Mouse (Mus musculus) megakaryocyte, adult 5-6 weeks (primary cell): Measurements from ENCODE around the gene Abca2. TPM values are rescaled to one million over a fixed set of nuclear protein-coding genes. Genes with fewer than 3 reads are reported as not detected.

Experiments used
- ATAC-seq: 2 replicates; pipeline ENCODE4 v1.8.0; 2016; ENCODE audit warnings: mild to moderate bottlenecking, inconsistent platforms; ENCODE audit not compliant: poor library complexity, severe bottlenecking
- total RNA-seq, 2 experiments: library from RNA; stranded (forward) in 1 of 2; stranded (reverse) in 1 of 2; fragments of 153-499, 151-499 nt in 1 of 2; fragments of 221-1000, 200-1000 nt in 1 of 2; gene quantifications; 2 replicates each; pipeline versions ENCODE4 v1.2.3 to v1.2.4; 2015 to 2017

Abca2 gene
- total RNA-seq, 2 experiments from 2014 or later: 12.0 to 25.5 TPM

DNA sequence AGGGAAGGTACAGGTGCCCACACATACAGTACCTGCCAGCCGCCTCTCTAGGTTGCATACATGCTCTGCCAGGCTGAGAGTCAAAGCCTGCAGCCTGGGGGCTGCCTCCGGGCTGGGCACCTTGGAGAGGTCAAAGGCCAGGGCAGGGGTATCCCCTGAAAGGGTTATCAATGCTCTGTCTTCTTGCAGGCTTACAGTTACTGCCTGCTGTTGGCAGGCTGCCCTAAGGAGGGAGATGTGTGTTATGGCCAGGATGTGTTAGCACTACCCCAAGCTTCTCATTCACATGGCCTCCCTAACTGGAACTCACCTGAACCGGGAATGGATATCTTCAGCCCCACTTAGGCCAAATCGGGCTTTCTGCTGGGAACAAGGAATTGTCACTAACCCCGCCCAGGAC, 31.6 kb downstream of the Abca2 start:
- no peak for ATAC-seq

DNA sequence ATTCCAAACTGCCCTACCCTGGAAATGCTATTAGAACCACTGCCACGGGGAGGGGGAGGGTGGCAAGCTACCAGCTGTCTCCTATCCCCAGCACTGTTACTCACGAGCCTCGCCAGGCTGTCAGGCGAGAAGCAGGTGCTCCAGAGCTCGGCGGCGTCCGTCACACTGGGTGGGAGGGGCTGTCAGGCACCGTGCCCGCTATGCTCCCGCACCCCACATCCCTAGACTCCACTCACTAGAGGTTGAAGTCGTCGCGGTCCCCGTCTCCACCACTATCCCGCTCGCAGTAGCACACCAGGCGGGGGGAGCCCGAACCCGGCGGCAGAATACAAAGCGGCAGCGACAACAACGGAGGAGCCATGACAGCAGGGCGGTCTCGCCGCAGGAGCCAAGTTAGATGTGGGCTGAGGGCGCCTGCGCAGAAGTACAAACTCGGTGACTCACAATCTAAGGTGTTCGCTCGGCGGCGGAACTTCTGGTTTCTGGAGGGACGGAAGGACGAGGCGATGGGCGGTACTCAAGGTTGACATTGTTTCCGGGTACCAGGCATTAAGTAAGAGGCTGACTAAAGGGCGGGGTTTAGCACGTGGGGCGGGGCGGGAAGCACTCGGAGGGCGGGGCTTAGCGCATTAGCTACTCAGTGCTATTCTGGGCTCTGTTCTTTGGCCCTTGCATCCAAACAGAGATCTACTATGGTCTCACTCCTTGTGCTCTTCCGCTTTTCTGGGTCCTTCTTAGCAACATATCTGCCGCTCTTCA, 32.2 kb downstream of the Abca2 start, which contains the start of gene Paxx:
Paxx (minus strand) TSS at position 544 of the 759 bp plus-strand sequence.
- peak; percentile 85 for ATAC-seq

DNA sequence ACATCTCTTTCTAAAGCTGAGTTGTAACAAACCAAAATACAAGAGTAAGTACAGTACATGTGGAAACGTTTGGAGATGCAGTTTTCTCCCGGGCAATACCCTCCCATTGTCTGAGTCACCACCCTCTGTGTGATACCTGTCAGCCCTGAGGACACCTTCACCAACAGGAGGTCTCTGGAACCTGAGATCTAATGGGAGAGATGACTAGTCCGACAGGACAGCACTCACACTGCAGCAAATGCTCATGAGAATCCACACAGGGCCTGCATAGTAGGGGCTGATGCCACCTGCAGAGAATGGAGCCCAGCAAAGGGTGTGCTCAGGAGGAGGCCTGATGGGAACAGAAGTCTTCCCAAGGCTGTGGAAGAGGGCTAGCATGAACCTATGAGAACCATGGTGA, 32.9 kb downstream of the Abca2 start:
- ATAC-seq: no peak

DNA sequence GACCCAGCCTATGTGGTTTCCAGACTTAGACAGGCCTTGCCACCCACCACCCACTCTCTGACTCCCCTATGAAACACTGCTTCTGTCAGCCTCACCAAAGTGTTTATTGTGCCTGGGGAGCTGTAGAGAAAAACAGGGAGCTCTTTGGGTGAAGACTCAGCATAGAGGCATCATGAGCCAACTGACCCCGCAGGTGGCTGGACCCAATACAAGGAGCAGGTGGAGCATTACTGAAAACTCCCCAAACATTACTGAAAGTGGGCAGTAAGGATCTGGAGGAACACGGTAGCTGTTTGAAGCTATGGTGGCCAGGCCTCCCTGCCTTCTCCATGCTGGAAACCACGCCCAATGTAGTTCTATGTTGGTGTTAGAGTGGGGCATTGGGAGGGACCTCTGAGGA, 35.1 kb downstream of the Abca2 start:
- ATAC-seq: no peak

DNA sequence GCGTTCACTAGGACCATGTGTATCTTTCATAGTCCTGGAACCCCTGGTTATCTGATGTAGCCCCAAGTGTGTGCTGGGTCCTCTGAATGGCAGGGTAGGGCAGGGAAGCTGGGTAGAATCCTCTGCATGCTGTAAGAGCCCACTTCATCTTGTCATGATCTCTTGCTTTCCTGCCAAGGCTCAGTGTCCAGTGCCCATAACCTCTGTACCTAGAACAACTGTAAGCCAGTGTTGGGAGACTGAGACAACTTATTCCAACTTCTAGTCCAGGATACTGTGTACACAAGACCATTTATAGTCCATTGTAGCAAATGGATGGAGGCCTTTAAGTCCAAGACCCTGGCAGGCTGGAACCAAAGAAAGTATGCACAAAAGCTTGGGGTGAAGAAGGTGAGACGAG, 36.8 kb downstream of the Abca2 start:
- ATAC-seq: no peak

DNA sequence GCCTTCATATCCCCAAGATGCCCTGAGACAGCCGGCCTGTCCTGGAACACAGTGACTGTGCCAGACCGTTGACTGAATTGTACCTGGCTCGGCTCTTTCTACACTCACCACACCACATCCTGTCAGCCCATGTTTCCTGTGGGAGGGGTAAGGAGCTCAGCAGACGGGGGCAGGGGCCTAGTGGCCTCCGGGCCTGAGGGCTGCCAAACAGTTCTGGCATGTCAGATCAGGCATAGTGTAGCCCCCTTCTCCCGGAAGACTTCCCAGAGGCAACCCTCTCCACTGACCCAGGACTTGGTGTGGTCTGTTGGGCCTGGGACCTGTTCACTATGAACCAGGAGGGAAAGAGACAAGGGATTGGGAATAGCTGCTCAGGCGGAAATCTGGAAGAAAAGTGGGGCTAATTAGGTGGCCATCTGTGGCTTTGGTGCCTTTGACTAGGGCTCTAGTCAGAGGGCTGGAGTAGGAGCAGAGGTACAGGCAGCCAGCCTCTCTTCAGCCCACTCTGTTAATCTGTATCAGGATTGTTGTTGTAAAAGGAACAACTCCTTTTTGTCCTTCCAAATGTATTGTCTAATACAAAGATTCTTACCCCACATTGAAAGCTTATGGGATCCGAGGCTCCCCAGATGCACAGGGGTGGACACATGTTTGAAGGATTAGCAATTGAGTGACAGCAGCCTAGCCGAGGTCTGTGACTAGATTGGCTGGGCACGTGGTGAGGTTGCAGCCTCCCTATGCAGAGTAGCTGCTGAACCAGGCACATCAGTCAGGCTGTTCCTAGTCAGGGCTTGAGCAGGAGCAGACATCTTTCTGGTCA, 37.5 kb downstream of the Abca2 start:
- peak; percentile 83 for ATAC-seq

DNA sequence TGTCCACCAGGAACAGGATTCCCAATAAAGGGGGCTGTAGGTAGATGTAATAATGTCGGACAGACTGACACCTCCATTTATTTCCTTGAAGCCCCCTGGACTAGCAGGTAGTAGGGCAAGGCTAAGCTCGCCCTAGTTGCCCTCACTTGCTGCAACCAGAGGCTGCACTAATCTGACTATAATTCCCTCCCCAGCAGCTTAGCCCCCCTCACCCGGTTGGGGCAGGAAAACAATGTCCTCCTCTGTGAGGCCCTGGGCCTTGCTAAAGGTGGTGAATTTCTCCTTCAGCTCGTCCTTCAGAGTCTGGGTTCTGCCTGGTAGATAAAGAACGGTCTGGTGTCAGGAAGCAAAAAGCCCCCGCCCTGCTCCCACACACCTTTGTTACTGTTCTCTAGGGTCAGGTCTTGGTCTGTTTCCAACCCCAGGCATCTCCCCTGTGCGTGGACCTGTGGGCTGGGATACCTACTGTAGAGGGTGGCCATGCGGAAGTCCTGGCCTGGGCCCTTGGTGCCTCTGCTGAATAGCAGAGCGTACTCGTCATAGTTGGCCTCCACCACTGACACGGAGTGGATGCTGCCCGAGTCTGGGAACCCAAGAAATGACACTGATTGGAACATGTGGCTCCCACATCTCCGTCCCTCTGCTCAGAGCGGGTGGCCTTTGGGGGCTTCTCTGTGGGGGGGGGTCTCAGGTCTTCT, 39.3 kb downstream of the Abca2 start:
- ATAC-seq: no peak

DNA sequence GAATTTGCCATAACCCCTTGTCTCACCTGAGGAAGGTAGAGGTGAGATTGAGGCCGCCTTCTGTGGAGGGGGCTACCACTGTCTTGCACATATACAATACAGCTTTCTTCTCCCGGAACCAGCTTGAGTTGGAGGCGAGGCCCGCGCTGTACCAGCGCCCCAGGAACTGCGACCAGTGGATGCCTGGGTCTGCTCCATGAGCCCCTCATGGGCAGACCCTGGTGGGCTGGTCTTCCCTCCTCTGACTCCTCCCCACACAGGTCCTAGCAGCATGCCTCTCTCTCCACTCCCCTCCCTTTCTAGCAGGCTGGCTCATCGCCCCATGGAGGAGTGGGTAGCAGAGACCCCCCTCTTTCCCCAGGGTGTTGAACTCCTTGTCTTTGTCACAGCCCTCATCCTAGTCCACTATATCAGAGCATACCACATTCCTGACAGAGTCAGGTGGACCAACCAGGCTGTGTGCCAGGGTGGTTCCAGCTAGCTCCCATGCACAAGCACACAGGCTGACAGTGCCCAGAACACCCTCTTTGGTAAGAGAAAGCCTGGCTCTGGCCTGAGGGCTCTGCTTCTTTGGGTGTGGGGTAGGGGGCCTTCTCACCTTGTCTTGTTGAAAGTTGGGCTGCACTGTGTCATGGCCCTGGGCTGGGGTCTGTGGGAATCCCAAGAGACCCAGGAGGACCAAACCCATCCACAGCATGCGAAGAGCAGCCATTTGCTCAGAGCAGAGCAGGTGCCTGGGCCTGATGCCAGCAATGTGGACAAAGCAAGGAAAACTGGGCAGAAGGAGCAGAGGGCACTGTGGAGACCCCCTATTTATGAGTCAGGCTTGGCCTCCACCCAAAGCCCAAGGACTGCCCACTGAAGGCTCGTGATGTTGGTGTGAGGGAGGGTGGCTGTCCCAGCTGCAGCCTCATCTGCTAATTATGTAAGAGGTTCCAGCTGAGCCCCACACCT, 40.7 kb downstream of the Abca2 start:
- no peak for ATAC-seq

DNA sequence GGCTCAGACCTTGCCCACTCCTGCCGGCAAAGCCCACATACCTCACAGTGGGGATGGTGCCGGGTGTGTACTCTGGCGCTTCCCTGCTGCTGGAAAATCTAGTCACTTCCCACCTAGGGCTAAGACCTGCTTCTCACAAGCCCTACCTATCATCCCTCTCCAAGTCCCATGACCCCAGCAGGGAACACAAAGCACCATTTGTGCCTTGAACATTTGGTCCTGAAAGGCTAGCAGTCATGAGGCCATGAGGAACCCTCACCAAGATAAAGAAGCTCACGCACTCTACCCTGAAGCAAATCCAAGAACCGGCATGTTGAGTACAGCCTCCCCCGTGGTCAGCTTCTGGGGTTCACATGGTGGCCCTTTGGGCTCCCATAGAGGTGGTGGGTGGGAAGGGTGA, 41.5 kb downstream of the Abca2 start, which contains the start of gene Ptgds:
Ptgds (minus strand) TSS at position 78 of the 400 bp plus-strand sequence.
- no peak for ATAC-seq

DNA sequence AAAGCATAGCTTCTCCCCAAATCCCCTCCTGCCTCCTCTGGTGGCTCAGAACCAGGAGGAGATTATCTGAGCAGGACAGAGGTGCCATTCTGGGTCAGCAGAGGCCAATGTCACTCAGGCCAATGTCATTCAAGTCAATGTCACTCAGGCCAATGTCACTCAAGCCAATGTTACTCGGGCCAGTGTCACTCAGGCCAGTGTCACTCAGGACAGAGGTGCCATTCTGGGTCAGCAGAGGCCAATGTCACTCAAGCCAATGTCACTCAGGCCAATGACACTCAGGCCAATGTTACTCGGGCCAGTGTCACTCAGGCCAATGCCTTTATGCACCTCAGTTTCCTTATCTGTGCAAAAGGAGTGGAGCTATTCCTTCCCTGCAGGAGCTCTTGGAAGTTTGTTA, 44.0 kb downstream of the Abca2 start:
- ATAC-seq: no peak

DNA sequence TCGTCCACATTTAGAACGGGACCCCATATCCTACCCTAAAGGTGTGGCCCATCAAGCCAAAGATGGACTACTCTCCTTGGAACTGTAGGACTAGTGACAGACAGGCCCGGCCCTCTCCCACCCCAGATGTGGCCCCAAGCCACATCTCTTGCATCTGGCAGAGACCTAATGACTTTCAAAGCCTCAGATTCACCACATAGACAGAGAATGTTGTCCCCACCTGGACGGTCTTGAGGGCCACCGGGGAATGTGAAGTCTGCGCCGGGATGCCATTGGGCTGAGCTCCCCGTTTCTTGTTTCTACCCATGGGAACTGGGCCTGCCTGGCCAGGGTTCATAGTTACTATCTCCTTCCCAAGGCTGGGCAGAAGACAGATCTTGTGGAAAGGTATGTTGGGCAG, 49.0 kb downstream of the Abca2 start:
- ATAC-seq: no peak

DNA sequence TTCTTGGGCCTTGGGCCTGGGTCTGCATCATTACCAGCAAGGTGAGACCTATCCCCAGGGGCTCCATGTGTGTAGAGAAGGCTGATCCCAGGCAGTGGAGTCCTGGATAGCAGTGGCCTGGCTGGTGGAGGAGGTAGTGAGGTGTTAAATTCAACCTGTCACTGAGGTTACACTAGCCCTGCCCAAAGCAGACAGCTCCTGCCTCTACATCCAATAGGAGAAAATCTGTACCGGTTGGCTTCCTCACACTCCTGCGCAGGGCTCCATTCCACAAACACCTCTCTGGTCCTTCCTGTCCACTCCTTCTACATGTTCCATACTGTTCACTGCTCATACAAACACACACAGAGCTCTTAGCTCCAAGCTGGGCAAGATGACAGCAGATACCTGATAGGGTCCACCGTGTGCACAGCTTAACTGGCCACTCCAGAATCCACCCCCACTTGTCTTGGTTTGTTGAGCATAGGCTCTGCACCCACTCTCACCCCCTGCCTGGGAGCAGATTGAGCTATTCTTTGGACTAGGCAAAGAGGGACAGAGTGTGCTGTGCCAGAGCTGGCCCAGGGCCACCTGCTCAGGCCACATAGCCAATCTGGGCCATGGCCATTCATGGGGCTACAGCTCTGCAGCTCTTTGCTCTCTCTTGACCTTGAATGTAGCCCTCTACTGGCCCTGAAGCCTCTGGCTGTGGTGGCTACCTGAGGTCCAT, 49.6 kb downstream of the Abca2 start:
- no peak for ATAC-seq

DNA sequence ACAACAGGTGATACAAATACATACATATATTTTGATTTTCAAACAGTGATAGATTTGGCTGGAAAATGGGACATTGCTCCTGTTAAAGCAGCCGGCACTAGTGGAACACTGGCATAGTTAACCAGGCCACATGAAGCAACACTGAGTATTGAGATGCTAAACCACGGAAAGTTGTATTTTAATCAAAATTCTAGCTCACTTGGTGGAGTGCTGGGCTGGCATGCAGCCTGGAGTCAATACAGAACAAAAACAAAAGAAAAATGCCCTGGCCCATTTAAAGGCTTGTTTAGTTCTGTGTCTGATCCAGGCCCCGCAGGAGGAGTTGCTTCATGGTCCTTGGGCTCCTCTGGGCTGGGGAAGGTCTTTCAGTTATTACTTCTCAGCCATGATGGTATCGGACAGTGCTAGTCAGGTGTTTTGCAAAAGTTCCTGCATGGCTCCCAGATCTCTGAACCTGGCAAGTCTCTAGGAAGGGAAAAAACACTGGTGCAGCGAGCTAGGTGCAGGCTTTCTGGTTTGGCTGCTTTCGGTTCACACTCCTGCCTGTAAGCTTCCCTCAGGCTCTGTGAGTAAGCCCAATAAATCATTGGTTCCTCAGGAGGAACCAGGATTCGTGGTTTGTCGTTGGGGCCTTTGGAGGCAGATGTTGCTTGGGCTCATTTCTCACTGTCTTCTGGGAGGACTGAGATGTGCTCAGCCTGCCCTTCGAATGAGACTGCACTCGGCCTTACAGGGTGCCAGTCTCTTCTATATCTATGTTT, 51.2 kb downstream of the Abca2 start:
- no peak for ATAC-seq

DNA sequence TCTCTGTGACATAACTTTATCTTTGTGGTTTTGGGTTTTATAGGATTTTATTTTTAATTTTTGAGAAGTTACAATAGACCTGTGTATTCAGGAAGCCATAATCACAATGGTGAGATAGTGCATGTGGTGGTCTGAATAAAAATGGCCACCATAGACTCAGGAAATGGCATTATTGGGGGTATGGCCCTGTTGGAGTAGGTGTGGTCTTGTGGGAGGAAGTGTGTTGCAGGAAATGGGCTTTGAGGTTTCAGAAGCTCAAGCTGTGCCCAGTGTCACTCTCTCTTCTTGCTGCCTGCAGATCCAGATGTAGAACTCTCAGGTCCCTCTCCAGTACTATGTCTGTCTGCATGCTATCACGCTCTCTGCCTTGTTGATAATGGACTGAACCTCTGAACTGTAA, 52.0 kb downstream of the Abca2 start:
- no peak for ATAC-seq

DNA sequence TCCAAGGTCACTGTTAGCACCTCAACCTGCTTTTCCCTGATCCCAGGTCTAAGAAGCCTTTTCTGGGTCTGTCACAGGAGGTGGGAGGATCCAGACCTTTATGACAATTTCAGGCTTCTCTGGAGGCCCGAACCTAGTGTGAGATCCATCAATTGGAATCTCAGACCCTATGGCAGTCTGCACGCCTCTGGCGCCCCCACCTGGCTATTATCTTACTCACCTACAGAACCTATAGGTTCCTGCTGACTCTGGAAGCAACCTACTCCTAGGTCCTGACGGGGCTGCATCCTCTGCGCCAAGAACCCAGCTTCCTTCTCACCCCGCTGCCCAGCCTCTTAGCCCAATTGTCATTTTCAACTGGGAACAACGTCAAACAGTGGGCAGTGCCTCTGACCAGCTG, 54.5 kb downstream of the Abca2 start:
- ATAC-seq: peak; percentile 89

DNA sequence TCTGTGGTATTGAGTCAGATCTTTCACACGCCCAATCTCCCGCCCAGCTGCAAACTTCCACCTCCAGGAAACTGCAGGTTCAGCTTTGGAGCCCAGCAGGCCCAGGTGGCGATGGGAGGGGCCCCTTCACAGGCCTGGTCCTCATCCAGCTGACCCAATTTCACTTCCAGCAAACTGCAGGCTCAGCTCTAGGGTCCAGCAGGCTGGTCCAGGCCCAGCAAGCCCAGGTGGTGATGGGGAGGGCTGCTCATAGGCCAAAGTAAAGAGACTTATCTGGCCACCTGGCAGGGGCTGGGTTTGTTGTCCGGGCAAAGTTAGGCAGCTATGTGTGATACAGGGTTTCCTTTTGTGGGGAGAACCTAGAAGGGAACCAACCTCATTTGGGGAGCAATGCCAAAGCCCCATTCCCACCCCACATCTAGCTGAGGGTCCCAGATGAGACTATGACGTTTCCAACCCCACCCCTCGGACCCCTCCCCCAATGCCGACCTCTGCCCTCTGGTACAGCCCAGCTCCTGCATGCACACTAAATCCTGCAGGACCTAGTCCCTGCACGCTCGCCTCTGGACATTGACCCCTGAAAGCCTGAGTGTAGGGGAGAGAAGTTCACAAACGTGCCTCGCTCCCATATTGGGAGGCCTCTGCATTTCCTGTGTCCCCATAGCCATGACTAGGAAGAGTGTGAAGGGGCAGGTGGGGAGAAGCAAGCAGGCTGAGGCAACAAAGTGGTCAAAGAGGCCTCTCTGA, 56.6 kb downstream of the Abca2 start:
- no peak for ATAC-seq

DNA sequence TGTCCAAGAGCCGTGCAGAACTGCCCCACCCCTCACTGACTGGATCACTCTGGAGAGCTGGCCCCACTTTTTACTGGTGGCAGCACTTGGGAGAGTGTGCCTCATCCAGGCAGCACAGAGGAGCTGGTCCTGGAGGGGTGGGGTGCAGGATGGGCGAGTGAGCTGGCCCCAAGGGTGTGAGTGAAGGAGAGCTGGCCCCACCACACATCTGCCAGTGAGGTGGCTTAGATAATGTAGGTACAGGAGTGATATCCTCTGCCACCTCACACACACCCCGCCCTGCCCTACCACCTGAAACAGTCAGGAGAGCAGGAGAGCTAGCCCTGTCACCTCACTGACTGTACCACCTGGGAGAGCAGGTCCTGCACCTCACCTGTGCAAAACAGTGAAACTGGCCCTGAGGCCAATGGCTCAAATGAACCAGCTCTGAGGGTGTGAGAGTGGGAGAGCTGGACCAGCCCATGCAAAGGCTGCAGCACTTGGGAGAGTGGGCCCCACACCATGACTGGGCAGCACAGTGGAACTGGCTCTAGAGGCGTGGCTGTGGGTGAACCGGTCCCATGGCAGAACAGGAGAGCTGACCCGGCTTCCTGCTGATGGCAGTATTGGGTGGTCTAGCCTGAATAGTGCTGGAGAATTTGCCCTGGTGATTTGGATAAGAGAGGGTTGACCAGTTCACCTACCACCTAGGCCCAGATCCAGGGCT, 59.6 kb downstream of the Abca2 start:
- no peak for ATAC-seq

DNA sequence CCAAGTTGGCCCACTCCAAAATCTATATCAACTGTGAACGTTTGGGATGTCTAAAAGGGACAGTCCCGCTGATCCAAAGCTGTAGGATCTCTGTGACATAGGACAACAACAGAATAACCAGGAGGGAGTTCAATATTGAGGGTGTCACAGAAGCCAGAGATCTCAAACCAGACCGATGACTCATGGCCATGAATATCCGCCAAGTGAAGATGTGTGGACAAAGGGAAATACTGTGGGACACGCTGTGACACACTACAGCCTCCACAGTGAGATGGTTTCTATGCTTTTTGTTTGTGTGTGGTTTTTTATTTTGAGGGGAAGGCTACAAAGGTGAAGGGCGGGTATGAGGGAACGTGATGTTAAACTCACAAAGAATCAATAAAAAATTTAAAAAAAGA, 60.2 kb downstream of the Abca2 start:
- no peak for ATAC-seq
